Mouse (Mus musculus) induced T-regulatory cell, adult 2 months (primary cell): ENCODE measurements around the gene Pomt1.

Experiments
- DNase-seq: peaks from one replicate; pipeline ENCODE4 v3.0.0-alpha.2; 2012; ENCODE audit warnings: low read depth

Gene Pomt1

DNA sequence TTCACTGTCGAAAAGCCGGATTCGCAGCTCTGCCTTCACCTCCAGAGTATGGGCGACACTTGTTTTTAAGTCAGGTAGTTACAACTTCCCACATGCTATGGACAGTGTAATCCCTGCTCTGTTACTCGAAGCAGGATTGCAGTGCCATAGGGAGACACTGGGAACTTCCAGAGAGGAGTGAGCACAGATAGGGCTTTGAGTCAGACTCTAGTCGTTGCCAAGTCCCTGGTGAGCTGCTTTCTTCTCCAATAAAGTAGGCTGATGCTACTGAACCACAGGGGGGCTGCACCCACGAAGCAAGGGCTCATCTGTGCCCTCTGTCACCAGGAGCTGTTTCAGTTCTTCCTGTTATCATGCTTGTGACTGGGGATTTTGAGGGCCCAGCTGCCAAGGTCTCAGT lies 14.8 kb upstream of the Pomt1 start:
- no peak for DNase-seq

DNA sequence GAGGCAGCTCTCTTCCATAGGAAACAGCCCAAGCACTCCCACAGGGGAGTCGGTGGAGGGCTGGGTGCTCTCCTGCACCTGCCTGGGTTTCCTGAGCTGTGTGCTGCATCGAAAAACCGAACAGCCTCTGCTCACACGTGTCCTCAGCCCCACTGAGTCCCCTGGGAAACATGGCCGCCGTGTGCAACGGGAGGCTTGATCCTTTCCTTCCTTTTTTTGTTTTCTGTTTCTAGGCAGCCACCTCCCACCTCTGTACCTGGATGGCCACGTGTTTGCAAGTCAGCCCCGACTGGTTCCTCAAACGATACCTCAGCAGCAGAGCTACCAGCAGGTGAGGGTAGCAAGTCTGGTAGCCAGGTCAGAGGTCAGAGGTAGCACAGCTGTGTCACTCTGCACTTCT lies 14.3 kb upstream of the Pomt1 start:
- DNase-seq = no peak

DNA sequence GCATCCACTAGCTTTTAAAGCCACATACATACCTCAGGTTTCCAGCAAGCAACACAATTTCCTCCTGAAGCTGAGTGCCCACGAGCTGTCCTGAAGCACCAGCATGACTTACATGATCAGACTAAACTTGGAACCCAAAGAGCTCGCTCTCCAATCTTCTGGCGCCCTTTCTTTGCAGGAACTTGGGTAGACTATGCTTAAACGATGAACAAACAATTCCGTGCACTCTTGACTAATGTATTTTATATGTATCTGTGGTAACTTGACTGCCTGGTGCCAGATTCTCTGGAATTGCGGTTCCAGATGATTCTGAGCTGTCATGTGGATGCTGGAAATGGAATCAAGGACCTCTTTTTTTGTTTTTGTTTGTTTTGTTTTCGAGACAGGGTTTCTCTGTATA lies 957 bp upstream of the Pomt1 start:
- DNase-seq = peak; percentile 43

DNA sequence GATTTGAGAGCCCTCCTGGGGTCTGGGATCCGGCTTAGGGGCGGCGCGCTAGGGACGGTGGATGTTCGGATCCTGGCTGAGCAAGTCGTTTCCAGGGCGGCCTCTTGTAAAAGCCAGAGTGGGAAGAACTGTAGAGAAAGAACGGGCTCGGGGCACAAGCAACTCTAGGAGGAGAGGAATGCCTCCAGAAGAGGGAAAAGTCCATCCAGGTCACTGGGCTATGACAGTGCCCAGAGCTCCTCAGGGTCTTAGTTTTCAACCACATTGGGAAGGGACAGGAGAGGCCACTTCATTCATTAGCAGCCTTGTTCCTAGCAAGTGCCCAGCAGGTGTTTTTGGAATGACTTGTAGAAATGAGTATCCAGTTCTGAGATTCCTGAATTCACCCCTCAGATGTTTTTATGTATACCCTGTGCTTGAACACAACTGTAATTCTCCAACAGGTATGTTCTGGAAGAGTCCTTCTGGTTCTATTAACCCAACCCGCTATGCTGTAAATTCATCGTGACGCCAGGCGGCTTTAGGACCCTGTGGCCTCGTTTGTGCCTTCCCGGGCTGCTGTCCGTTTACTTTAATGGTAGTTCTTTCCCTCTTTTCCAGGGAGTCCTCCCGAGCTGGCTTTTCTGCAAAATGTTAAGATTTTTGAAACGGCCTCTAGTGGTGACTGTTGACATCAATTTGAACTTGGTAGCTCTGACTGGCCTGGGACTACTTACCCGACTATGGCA lies 534 bp downstream of the Pomt1 start:
- DNase-seq = peak; percentile 78

DNA sequence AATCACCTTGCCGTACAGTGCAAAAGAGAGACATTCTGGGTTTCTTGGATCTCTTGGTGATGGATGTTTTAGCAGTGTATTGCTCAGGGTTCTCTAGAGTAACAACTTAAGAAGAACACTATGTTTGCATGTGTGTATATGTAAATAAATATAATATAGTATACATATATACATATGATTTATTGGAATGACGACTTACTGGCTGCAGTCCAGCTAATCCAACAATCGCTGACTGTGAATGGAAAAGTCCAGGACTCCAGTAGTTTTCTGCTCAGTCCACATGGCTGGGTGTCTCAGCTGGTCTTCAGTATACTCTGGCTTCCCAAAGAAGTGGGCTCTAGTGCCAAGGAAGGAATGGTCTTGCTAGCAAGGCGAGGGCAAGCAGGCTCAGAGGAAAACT lies 1.2 kb downstream of the Pomt1 start:
- no peak for DNase-seq

DNA sequence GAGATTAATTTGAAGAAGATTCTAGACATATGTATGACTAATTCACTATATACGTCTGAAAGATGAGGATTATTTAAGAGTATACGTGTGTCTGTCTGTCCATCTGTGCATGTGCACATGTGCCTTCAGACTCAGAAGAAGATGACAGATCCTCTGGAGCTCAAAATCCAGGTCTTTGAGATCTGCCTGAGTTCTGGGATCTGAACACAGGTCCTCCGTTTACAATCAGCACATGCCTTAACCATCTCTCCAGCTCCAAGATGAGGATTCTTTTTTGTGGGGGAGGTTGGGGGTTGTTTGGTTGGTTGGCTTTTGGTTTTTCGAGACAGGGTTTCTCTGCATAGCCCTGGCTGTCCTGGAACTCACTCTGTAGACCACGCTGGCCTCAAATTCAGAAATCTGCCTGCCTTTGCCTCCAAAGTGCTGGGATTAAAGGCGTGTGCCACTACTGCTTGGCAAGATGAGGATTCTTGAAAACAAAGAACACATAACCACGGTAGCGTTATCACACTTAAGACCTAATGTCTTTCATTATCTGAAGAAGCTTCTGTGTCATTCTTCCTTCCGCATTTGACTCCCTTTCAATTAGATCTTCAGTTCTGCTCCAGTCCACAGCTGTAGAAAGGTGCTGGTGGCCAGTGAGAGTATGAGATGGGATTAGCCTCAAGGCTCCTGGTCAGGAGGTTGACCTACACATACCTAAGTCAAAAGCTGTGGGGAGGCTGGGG lies 2.5 kb downstream of the Pomt1 start:
- DNase-seq = no peak

DNA sequence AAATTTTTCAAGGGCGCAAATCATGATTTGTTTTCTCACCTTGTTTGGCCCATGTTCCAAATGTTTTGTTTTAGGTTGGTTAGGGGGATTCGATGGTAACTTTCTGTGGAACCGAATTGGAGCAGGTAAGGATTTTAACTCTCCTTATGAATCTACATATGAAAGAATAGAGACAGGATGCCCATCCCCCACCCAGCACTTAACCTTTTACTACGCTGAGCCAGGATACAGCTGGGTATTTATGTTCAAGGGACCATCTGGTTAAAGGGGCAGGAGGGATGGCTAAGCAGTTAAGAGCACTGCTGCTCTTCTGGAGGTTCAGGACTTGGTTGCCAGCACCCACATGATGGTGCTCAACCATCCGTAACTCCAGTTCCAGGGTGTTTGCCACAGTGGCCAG lies 4.2 kb downstream of the Pomt1 start:
- DNase-seq = no peak

DNA sequence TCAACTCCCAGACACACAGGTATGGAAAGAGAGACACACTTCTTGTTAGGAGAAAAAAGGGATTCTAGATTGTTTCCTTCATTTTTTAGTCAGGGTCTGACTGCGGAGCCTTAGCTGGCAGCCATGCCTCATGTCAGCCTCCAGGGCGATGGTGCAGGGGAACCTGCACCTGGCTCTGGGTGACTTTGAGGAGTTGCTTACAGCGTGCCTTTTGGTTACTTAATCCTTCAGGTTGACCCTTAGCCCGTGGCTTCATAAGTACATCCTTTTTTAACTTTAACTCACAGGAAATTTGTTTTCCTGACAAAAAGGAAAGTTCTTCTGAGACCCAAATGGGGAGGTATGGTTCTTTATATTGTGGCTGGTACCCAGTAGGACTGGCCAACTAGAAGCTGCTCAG lies 6.6 kb downstream of the Pomt1 start:
- no peak for DNase-seq

DNA sequence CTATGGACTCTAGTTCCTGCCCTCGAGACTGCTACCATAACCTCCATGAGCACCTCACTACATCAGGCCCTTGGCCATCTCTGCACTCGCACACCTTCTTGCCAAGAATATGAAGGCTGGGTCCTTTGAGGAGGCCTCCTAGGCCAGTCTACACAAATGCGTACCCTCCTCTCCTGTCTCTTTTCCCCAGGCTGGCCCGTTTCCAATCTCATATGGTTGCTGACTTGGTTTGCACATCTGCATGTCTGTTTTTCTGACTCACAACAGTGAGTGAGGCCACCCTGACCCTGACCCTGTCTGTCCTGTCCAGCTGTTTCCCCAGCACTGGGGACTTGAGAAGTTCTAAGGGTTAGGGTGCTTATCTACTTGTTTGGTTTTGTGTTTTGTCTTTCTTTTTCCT lies 10.4 kb downstream of the Pomt1 start:
- no peak for DNase-seq

DNA sequence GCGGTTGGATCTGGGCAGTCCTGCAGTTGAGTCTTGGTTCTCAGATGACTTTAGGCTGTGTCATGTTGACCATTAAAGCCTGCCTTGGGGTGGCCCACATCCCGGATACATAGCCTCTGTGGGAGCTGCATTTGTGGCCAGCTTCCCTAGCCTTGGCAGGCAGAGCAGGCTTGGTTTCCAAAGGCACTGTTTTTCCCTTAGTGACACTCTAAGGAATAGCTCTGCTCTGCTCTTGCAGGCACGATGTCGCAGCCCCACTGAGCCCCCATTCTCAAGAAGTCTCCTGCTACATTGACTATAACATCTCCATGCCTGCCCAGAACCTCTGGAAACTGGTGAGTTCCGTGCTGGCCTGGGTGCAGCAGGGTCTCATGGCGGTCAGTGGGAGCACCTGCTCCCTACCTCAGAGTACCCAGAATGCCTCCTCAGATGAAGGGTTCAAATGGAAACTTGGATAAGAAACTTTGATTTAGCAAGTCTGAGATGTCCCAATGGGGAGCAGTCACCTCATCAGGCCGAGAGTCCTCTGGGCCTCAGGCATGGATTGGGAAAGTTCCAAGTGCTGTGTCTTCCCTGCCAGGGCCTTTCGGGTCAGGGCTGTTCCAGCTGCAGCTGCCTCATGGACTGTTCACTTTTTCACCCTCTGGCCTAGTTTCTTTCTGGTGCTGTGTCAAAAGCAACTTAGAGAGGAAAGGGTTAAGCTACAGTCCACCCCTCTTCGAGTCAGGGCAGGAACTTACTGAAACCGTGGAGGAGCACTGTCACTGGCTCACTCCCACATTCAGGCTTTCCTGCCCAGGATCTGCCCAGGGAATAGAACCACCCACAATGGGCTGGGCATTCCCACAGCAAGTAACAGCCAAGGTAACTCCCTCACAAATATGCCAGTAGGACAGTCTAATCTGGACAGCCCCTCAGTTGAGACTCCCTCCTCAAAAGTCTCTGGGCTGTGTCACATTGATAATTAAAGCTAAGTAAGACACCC lies 12.3 kb downstream of the Pomt1 start:
- DNase-seq = no peak

DNA sequence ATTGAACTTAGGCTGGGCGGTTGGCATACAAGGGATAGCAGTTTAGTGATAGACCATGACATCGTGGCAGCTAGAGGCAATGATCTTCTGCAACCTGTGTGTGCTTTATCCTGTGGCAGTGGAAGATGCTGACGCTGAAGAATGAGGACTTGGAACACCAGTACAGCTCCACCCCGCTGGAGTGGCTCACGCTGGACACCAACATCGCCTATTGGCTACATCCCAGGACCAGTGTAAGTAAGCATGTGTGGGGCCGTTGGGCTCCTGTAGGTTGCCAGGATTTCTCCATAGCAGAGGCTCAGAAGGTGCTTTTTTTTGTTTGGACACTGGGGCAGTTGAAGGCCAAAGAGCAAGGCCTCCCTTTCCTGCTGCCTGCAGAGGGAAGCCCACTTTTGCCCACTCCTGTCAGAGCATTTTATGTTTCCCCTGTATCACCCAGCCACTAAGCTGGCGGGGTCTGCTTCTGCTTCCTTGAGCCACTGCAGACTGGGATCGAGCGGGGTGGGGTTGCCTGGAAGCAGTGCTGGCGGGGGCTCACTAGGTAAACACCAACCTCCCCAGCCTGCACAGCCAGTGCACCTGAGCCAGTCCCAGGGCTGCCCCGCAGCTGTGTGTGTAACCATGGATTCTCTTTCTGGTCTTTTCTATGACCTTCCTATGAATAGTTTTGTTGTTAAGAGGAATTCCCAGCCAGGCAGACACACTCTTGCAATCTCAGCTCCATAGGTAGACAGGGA lies 15.6 kb downstream of the Pomt1 start:
- no peak for DNase-seq

DNA sequence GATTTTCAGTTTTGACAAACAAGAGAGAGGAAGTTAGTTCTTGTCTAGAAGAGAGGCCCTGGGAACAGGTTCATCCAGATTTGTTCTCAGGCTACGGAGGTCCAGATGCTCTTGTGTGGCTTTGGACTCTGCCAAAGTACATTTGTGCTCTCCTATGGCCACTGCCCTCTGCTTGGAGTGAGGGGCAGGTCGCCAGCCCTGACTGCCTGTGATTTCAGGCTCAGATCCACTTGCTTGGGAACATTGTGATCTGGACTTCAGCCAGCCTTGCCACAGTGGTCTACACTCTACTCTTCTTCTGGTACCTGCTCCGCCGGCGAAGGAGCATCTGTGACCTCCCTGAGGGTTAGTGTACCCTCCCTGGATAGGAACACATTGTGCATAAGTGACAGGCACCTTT lies 16.3 kb downstream of the Pomt1 start:
- DNase-seq = no peak

DNA sequence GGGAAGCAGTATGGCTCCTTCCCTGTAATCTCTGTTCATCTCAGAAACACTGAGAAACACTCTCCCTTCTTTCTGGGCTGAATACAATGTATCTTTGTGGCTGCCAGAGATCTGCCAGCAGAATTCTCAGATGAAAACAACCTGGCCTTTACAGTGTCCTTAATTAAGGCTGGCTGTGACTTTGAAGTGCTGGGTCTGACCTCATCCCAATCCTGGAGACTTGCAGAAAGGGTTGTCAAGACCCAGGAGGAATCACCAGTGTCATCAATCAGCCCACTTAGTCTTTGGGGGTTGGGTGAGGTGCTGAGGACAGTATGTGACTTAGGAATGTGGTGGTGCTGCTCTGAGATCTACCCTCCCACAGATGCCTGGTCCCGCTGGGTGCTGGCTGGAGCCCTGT lies 17.0 kb downstream of the Pomt1 start:
- DNase-seq = no peak

DNA sequence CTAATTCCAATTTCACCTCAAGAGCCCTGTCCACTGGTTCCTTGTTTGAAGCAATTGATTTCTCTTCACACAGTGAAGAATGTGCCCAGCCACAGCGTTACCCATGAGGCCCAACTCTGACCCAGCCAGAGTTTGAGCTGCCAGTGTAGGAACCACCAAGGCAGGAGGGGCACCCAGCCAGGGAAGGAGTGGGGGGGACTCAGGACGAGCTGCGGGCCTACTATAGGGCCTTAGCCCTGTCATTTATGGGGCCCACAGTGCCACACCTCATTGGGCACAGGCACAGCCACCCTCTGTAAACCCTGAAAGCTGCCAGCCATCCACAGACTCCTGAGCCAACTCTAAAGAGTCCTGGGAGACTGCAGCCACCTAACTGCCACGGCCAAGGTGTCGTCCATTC lies 18.2 kb downstream of the Pomt1 start:
- no peak for DNase-seq

DNA sequence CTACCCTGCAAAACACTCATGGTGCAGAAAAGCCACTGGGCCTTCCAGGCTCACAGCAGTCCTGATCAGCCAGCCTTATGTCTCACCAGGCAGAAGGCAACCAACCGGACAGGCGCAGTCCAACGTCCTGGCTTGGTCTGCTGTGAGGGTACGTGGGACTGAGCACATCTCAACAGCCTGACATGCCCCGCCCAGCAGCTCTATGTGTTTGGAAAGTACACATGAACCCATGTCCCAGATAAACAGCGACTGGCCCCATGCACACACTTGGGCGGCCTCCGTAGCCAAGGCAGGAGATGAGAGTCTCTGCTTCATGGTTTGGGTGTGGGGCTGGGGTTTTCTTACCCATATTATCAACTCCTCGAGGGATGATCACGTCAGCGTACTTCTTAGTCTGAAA lies 19.9 kb downstream of the Pomt1 start:
- DNase-seq = no peak

DNA sequence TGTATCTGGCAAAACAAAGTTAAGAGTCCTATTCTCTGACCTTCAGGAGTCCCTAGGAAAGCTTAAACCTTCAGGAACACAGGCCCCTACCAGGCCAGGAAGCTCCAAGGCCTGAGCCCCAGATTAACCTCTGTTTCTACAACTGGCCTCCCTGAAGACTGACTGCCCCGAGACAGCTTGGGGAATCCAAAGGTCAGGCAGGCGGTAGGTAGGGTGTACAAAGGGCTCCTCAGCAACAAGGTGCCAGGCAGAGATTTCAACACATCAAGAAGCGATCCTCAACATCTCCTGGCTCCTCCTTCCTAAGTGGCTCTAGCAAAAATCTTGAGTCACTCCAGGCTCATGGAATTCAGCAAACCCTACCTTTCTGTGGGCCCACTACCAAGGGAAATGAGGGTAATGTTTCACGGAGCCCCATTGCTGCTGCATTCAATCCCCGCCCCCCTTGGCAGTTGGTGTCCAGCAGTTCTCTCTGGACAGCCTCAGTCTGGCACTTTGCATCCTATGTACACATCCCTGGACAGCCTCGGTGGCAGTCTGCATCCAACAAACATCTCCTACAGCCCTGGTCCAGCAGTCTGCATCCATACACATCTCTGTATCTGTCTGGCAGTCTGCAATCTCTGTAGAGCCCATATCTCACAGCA lies 22.6 kb downstream of the Pomt1 start:
- peak; percentile 25 for DNase-seq

DNA sequence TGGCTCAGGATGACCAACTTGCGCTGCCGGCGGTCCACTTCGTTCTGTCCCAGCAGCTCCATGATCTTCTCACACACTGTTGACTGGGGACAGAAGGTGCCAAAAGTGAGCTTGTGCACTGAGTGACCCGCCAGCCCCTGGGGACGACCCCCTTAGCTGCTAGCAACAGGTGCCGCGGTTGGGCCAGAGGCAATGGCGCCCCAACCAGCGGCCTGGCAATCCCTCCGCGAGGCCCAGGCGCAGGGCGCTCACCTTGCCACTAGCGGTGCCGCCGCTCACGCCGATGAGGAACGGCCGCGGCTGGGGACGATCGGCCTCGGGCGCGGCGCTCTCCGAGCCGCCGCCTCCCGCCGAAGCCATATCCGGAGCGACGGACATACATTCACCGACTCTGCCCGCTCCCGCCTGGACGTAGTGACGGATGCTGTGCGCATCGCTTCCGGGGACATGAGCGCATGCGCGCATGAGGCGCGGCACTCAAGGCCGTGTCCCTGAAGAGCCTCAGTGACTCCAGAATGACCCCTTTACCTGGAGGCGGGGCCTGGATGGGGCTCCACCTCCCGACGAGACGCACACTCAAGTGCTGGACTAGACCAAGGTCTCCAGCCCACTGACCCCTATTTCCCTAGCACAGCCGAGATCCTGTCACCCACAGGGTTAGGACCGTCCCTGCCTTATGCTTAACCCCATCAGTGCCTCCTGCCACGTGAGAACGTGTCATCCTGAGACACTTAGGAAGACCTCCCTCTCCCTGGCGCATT lies 23.4 kb downstream of the Pomt1 start, which contains the start of gene Uck1:
Uck1 (minus strand) TSS at position 503 of the 761 bp plus-strand sequence.
- DNase-seq = peak; percentile 95

DNA sequence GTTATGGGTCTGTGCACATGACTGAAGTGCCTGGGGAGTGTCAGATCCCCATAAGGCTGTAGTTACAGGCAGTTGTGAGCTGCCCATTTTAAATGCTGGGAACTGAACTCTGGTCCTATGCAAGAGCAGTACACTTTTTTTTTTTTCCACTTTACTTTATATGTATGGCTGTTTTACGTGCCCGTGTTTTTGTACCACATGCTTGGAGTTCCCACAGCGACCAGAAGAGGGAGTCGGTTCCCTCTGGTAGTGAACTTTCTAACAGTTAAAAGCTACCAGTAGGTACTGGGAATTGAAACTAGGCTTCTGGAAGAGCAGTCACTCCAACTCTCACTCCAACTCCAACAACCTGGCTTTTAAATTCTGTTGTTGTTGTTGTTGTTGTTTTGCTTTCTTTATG lies 24.2 kb downstream of the Pomt1 start:
- DNase-seq = peak; percentile 94

DNA sequence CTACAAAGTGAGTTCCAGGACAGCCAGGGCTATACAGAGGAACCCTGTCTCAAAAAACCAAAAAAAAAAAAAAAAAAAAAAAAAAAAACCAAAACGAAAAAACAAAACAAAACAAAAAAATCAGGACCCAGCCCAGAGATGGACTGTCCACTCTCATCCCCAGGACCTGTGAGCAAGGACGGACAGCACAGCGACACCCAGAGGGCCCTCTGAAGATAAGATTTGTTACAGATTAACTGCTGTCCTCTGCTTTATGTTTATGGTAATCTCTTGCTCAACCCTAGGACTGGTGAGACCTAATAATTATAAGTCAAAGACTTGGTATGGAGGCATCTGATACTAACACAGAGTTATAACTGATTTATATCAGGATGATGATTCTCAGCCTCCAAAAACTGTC lies 39.4 kb downstream of the Pomt1 start:
- DNase-seq = no peak

DNA sequence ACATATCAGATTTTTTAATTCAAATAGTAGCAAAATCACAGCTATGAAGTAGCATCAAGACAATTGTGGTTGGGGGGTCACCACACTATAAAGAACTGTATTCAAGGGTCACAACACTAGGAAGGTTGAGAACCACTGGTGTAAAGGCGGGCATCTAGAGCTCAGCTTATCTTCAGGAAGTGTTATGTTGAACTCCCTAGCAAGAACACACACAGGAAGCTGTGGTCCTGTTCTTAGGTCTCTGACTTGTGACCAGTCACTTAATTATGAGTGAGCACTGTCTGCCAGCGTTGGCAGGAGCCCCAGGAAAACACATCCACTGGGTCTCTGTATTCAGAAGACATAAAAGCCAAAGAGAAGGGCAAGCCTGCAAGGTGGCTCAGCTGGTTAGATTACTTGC lies 45.9 kb downstream of the Pomt1 start:
- no peak for DNase-seq

DNA sequence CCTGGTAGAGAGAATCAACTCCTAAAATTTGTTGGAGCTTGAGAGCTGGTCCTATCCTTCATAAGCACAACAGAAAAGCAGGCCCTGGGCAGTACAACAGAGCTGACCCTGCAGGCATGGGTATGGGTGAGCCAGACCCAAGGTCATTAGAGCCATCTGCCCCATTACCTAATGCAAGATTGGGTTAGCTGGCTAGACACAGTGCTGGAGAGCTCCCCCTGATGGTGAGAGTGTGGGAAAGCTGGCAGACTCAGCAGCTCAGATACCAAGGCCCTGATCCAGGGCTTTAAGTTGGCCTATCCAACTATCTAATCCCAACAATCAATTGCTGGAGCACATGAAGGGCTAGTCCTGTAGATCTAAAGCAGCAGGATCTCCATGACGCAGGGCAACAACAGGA lies 46.3 kb downstream of the Pomt1 start:
- peak; percentile 81 for DNase-seq
